Mouse (Mus musculus) megakaryocyte, embryonic 14.5 days (primary cell): ENCODE measurements around the gene Pllp.

Source experiments
- FLI1 ChIP-seq: IDR thresholded peaks from 2 replicates; pipeline ENCODE4 v1.6.1; 2012; ENCODE audit warnings: low read length, inconsistent platforms, mixed read lengths
- GATA1 ChIP-seq: IDR thresholded peaks from 3 replicates; pipeline ENCODE4 v1.6.1; 2012; ENCODE audit warnings: mixed read lengths, low read length, inconsistent platforms, borderline replicate concordance

DNA sequence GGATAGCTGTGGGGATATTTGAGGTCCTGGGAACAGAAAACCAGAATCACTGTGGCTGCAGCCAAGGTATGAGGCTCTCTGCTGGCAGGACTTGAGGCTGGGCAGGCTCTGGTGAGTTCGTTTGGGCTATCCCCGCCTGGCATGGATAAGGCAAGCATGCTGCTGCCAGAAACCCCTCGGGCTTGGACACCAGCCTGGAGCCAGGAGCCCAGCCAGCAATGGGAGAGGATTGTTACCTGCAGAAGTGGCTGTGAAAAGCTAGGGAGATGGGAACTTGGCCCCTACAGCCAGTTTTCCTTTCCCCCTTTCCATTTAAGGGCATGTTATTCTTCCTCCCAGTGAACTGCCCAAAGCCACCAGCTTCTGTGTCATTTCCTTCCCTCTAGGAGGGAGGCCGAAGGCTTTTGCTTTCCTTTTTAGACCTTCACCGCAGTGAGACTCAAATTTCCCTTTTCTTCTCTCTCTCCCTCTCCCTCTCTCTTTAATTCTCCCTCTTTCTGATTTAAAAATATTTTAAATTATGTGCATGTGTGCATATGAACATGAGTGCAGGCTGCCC lies 15.2 kb upstream of the Pllp start:
- TF ChIP-seq GATA1 (no peak), FLI1 (no peak)
